Mouse (Mus musculus) left cerebral cortex, postnatal 14 days (tissue): ENCODE measurements around the gene Itsn2. TPM values are rescaled to one million over a fixed set of nuclear protein-coding genes. Genes with fewer than 3 reads are reported as not detected.
"Not testable (repeated sequence)": the region's sequence is repeated elsewhere in the genome, so short reads cannot be mapped to it uniquely, and the experiment has no call there.

Source experiments
- DNase-seq, 2 experiments: peaks; one replicate each; pipeline ENCODE4 v3.0.0; 2021 to 2022; ENCODE audit warnings: low spot score in 2 of 2, mixed read lengths in 1 of 2
- intact Hi-C: fragments of 180-260 bp; cut with DNase I; formaldehyde crosslinking; loops from one replicate; pipeline ENCODE4 v1.15.1; 2025
- total RNA-seq, 2 experiments: library from RNA; stranded (reverse); gene quantifications; 2 replicates each; pipeline ENCODE4 v1.2.3; 2021

Gene Itsn2
- total RNA-seq, 2 experiments from 2014 or later, result 61.4 to 64.2 TPM

DNA sequence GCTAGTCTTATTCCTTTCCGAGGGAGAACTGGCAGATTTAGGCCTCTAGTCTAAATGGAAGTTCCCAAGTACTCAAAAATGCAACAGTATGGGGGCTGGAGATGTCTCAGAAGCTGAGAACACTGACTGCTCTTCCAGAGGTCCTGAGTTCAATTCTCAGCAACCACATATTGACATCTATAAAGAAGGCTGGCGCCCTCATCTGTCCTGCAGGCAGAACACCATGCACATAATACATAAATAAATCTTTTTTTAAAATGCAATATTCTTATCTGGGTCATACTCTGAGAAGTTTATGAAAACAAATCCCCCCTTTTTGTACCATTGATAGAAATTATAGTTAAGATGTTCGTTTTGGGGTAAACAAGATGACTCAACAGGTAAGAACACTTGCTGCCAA, 149.7 kb downstream of the Itsn2 start:
- no peak for DNase-seq
- intact Hi-C loops, result no loop called here

DNA sequence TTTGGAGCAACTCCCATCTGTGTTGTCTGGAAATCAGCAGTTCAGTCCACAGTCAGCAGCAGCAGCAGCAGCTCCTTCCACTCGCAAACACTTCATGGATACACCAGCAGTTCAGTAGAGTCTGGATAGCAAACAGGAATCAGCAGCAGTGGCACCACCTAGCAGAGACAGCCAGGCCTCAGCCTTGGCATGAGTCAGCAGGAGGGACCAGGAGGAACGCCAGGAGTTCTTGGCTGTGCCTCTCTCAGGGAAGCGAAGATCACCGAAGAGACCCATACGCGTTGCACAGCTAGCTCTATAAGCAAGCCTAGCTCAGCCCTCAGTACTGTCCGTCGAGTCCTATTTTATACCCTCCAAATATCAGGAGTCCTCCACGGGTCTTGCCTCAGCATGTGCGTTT, 152.0 kb downstream of the Itsn2 start:
- DNase-seq, result peak in 1 of 2 experiments; percentile 7
- intact Hi-C loops, result no loop called here

DNA sequence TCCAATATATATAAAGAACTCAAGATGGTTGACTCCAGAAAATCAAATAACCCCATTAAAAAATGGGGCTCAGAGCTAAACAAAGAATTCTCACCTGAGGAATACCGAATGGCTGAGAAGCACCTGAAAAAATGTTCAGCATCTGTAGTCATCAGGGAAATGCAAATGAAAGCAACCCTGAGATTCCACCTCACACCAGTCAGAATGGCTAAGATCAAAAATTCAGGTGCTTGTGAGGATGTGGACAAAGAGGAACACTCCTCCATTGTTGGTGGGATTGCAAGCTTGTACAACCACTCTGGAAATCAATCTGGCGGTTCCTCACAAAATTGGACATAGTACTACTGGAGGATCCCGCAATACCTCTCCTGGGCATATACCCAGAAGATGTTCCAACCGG, 162.0 kb downstream of the Itsn2 start:
- DNase-seq, intact Hi-C loops: not testable (repeated sequence)

DNA sequence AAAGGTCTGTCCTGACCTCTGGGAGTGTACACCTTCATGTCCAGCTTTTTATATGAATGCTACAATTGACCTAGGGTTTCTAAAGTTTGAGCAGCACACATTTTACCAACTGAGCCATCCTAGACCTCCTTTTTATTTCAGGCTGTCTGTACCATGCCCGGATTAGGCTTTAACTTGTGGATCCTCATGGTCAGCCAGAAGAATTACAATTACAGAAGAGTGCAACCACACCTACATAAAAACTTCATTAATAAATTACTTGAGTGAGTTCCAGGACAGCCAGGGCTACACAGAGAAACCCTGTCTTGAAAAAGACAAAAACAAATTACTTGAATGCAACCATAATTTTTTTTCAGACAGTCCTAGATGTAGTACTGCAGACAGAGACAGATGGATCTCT, 164.6 kb downstream of the Itsn2 start:
- intact Hi-C loops, result no loop called here
- DNase-seq, result no peak

Other genes starting within 250 kb of the Itsn2 start
- 10 to 100 TPM; 92.0 to 95.0 TPM for gene Ncoa1, start 115.5 kb upstream of the Itsn2 start, total RNA-seq
- not detected for gene Gm3625, start 289 bp downstream of the Itsn2 start, total RNA-seq
- 1 to 10 TPM; 1.1 to 1.8 TPM for gene Fam228a, start 145.8 kb downstream of the Itsn2 start, total RNA-seq
- gene Pfn4, start 176.4 kb downstream of the Itsn2 start, total RNA-seq, result 10 to 100 TPM; 11.3 to 13.0 TPM
- 10 to 100 TPM; 19.3 to 25.0 TPM for gene Fam228b, start 176.6 kb downstream of the Itsn2 start, total RNA-seq
- 10 to 100 TPM; 85.2 to 88.0 TPM for gene Sf3b6, start 224.9 kb downstream of the Itsn2 start, total RNA-seq
- 10 to 100 TPM; 63.5 to 91.4 TPM for gene Fkbp1b, start 249.0 kb downstream of the Itsn2 start, total RNA-seq